Mouse (Mus musculus) ES-Bruce4 (cell line): ENCODE results near the gene Hs1bp3. TPM values are rescaled to one million over a fixed set of nuclear protein-coding genes. Genes with fewer than 3 reads are reported as not detected.

Experiments used
- H3K27ac ChIP-seq: 2 replicates; pipeline ENCODE4 v1.5.1; 2012; ENCODE audit warnings: low read length, inconsistent platforms; ENCODE audit not compliant: insufficient read depth
- H3K27me3 ChIP-seq: 2 replicates; pipeline ENCODE4 v1.6.1; 2012; ENCODE audit warnings: mild to moderate bottlenecking, low read length, inconsistent platforms; ENCODE audit not compliant: control insufficient read depth, poor library complexity, insufficient read depth, severe bottlenecking
- H3K36me3 ChIP-seq: 2 replicates; pipeline ENCODE4 v1.6.1; 2012; ENCODE audit warnings: inconsistent platforms, mild to moderate bottlenecking, low read length, moderate library complexity; ENCODE audit not compliant: control insufficient read depth, poor library complexity, insufficient read depth, severe bottlenecking
- H3K4me1 ChIP-seq: one replicate; pipeline ENCODE4 v1.8.1; 2011; ENCODE audit warnings: low read length; ENCODE audit not compliant: control insufficient read depth, insufficient read depth
- H3K4me3 ChIP-seq: 2 replicates; pipeline ENCODE4 v1.5.1; 2011; ENCODE audit warnings: low read depth, mild to moderate bottlenecking, low read length
- H3K9ac ChIP-seq: 2 replicates; pipeline ENCODE4 v1.6.1; 2012; ENCODE audit warnings: low read depth, mild to moderate bottlenecking, inconsistent platforms; ENCODE audit not compliant: poor library complexity, severe bottlenecking
- H3K9me3 ChIP-seq: replicated peaks from 2 replicates; pipeline ENCODE4 v1.6.1; 2012; ENCODE audit warnings: mild to moderate bottlenecking, low read length, inconsistent platforms; ENCODE audit not compliant: control insufficient read depth, poor library complexity, insufficient read depth, severe bottlenecking
- CTCF ChIP-seq: IDR thresholded peaks from one replicate; pipeline ENCODE4 v1.8.1; 2011; ENCODE audit warnings: low read depth, low read length
- EP300 ChIP-seq: IDR thresholded peaks from 2 replicates; pipeline ENCODE4 v1.6.1; 2011; ENCODE audit warnings: low read depth, low read length; ENCODE audit not compliant: insufficient read depth
- POLR2A ChIP-seq: IDR thresholded peaks from one replicate; pipeline ENCODE4 v1.8.1; 2011; ENCODE audit warnings: low read length; ENCODE audit not compliant: insufficient read depth
- polyA plus RNA-seq: library from polyadenylated mRNA; stranded (reverse); fragments of >200 nt; gene quantifications from 2 replicates; pipeline ENCODE4 v1.2.4, GENCODE M21; 2011; ENCODE audit warnings: low read depth; ENCODE audit not compliant: missing spikeins, insufficient read depth, insufficient read length

The Hs1bp3 gene
- polyA plus RNA-seq, 1 experiment = 37.5 TPM

DNA sequence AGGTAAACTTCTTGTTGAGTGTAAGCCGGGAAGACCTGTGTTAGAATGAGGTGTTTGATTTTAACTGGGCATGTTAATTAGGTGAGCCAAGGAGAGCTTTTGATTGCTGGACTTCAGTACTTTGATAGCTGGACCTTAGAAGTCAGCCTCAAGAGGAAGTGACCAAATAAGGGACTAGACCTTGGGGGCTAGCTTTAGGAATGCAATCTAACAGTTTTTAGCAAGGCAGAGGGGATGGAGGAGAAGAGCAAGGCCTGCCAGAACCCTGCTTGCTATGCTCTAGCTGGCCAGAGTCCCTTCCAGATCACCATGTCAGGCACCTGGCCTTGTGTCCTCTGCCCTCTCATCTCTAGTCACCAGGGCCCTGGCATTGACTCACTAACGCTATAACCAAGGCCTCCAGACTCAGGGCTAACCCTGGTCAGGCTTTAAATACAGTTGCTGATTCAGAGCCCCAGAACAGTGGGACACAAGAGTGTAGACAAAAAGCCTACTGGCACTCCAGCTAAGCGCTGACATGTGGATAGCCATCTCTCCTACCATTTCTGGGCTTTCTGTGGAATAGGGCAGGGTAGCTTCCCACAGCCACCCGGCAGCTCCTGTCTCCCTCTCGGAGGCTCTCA, 45.2 kb downstream of the Hs1bp3 start:
- no peak for TF ChIP-seq EP300
- TF ChIP-seq CTCF = no peak
- no peak for TF ChIP-seq POLR2A
- Histone ChIP-seq H3K4me3 (no peak overlapping the region), H3K9me3 (no peaks in the 10 kb centered on the region), H3K9ac (no peak overlapping the region), H3K36me3 (no peaks in the 10 kb centered on the region), H3K27me3 (no peaks in the 10 kb centered on the region), H3K4me1 (no peaks in the 10 kb centered on the region), H3K27ac (no peak overlapping the region)

DNA sequence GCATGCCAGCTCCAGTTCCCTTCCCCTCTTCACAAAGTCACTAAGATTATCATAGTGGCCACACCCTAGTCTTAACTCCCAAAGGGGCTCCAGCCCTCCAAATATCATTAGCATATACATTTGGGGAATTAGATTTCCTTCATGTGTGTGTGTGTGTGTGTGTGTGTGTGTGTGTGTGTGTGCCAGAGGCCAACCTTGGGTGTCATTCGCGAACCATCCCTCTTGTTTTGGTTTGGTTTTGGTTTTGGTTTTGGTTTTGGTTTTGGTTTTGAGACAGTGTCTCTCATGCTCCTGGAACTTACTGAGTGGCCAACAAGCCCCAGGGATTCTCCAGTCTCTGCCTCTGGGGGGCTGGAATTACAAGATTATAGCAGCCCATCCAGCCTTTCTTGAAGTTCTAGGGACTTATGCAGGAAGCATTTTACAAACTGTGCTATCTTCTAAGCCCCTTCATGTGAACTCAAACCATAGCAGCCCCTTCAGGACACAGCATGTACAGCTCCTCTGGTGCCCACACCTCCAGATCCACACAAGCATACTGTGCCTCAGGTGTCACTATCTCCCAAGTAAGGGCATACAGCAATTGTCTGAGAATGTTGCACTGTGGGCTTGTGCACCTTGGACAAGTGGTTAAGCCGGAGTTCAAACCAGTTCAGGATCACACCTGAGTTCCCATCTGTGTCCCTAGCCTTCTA, 46.3 kb downstream of the Hs1bp3 start:
- no peaks in the 10 kb centered on the region for H3K9me3 ChIP-seq
- no peak overlapping the region for H3K4me3 ChIP-seq
- H3K36me3 ChIP-seq = no peaks in the 10 kb centered on the region
- H3K27me3 ChIP-seq = no peaks in the 10 kb centered on the region
- H3K4me1 ChIP-seq = no peaks in the 10 kb centered on the region
- no peak for TF ChIP-seq CTCF
- TF ChIP-seq EP300 = no peak
- TF ChIP-seq POLR2A = no peak
- no peak overlapping the region for H3K9ac ChIP-seq
- H3K27ac ChIP-seq = no peak overlapping the region

DNA sequence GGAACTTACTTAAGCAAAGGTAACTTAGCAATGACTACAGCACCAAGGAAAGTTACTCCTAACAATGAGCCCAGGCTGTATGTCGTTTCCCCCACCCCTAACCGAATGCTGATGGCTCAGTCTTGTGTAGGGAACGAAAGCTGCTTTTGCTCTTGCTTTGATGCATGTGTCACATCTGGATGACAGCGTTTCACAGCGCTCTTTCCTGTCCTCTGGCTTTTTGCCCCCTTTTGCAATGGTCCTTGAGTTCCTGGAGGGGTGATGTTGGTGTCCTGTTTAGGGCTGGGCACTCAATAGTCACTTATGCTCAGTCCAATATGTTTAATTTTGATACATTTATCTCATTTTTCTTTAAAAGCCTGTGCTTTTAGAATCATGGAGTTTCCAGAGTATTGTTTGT, 48.6 kb downstream of the Hs1bp3 start:
- Histone ChIP-seq H3K9me3 (no peaks in the 10 kb centered on the region), H3K27me3 (no peaks in the 10 kb centered on the region), H3K27ac (no peak overlapping the region), H3K4me1 (no peaks in the 10 kb centered on the region), H3K36me3 (no peaks in the 10 kb centered on the region), H3K4me3 (no peak overlapping the region), H3K9ac (no peak overlapping the region)
- TF ChIP-seq CTCF (no peak), POLR2A (no peak), EP300 (no peak)

DNA sequence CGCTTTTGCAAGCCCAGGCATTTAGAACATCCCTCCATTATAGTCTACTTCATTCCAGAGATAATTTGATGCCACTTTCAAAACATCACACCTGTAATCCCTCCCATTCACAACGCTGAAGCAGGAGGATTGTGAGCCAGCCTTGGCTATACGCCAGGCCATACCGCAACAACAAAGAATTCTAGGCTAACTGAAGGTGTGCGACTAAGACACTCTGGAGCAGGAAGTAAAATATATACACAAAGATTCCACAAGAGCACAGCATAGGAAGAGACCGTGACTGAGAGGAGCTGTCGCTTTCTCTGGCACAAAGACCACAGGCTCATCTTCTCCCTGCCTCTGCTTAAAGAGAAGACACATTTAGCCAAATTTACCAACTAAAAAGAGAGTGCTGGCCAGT, 49.2 kb downstream of the Hs1bp3 start:
- TF ChIP-seq CTCF = no peak
- TF ChIP-seq POLR2A = no peak
- no peak for TF ChIP-seq EP300
- no peaks in the 10 kb centered on the region for H3K27me3 ChIP-seq
- no peaks in the 10 kb centered on the region for H3K4me1 ChIP-seq
- no peak overlapping the region for H3K27ac ChIP-seq
- no peak overlapping the region for H3K9ac ChIP-seq
- H3K9me3 ChIP-seq = no peaks in the 10 kb centered on the region
- no peak overlapping the region for H3K4me3 ChIP-seq
- no peaks in the 10 kb centered on the region for H3K36me3 ChIP-seq

DNA sequence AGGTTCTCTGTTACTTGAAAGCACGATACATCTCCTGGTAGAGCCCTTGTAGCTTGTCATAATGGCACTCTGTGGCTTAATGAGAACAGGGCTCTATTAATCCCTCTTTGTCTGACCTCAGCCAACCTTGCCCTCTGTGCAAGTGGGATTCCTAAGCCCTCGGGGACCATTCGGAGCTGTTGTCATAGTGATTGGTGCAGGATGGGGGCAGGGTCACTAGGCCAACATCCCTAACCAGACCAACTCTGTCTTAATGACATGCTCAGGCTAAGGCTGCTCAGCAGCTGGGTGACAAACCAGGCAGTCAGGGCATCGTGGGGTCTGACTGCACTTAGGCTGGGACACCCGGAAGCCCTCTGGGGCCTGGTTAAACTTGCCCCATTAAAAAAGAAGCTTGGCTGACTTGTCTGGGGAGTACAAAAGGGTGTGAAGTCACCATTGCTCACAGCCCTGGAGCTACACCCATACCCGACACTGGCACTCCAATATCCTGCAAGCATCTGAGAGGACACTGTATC, 51.1 kb downstream of the Hs1bp3 start:
- TF ChIP-seq POLR2A (no peak), EP300 (no peak), CTCF (no peak)
- H3K9me3 ChIP-seq = no peaks in the 10 kb centered on the region
- H3K27me3 ChIP-seq = no peaks in the 10 kb centered on the region
- H3K4me3 ChIP-seq = no peak overlapping the region
- H3K4me1 ChIP-seq = no peaks in the 10 kb centered on the region
- H3K27ac ChIP-seq = no peak overlapping the region
- H3K36me3 ChIP-seq = no peaks in the 10 kb centered on the region
- no peak overlapping the region for H3K9ac ChIP-seq

DNA sequence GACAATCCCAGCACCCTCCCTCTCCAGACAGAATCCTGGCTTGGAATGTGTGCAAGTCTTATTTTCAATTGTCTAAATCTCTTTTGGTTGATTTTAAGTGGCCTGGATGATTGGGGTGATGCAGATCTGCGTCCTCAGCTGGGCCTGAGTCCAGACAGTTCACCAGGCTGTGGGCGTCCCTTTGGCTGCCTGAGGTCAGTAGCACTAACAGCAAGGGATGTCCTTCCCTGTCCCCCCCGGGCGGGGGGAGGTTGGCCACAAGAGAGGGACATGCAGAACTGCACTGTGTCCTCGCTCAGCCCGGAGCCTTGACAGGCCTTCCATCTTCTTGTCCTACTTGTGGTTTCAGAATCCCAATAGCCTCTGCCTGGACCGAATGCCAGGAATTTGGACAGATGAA, 52.1 kb downstream of the Hs1bp3 start:
- Histone ChIP-seq H3K27ac (no peak overlapping the region), H3K9ac (no peak overlapping the region), H3K4me3 (no peak overlapping the region), H3K27me3 (no peaks in the 10 kb centered on the region), H3K4me1 (no peaks in the 10 kb centered on the region), H3K9me3 (no peaks in the 10 kb centered on the region), H3K36me3 (no peaks in the 10 kb centered on the region)
- TF ChIP-seq EP300 (no peak), POLR2A (no peak), CTCF (no peak)
